Mouse (Mus musculus) brain, adult 2 months (tissue): ENCODE measurements around the gene Pitpna.

ENCODE experiments used
- DNase-seq: peaks from one replicate; pipeline ENCODE4 v3.0.0; 2011; ENCODE audit warnings: low read depth, low spot score

The Pitpna gene

GRCm38 (mm10) chr11:75563851-75564548 lies 23.9 kb upstream of the Pitpna start:
- DNase-seq, result peak; percentile 69

- peak; percentile 93 for DNase-seq
Observed at GRCm38 (mm10) chr11:75565849-75566248, 22.0 kb upstream of the Pitpna start.

- DNase-seq, result peak; percentile 51
Observed at GRCm38 (mm10) chr11:75566276-75567196, 21.4 kb upstream of the Pitpna start.

GRCm38 (mm10) chr11:75567346-75568114 lies 20.4 kb upstream of the Pitpna start:
- DNase-seq, result peak; percentile 89

GRCm38 (mm10) chr11:75568115-75568511 lies 19.8 kb upstream of the Pitpna start:
- no peak for DNase-seq

- DNase-seq, result no peak
Observed at GRCm38 (mm10) chr11:75568962-75569361, 18.9 kb upstream of the Pitpna start.

- DNase-seq, result peak; percentile 92
Observed at GRCm38 (mm10) chr11:75570375-75571125, 17.3 kb upstream of the Pitpna start.

GRCm38 (mm10) chr11:75571126-75571990 lies 16.5 kb upstream of the Pitpna start:
- DNase-seq, result peak; percentile 84

- peak; percentile 68 for DNase-seq
Observed at GRCm38 (mm10) chr11:75572301-75572791, 15.6 kb upstream of the Pitpna start.

GRCm38 (mm10) chr11:75572854-75573650 lies 14.8 kb upstream of the Pitpna start:
- DNase-seq, result peak; percentile 98

- DNase-seq, result no peak
Observed at GRCm38 (mm10) chr11:75574378-75575123, 13.3 kb upstream of the Pitpna start.

- no peak for DNase-seq
Observed at GRCm38 (mm10) chr11:75575560-75576123, 12.3 kb upstream of the Pitpna start.

- DNase-seq, result no peak
Observed at GRCm38 (mm10) chr11:75578609-75579008, 9.3 kb upstream of the Pitpna start.

GRCm38 (mm10) chr11:75581495-75582149 lies 6.3 kb upstream of the Pitpna start:
- no peak for DNase-seq

- no peak for DNase-seq
Observed at GRCm38 (mm10) chr11:75583521-75583920, 4.4 kb upstream of the Pitpna start.

- DNase-seq, result no peak
Observed at GRCm38 (mm10) chr11:75585061-75585460, 2.8 kb upstream of the Pitpna start.

- no peak for DNase-seq
Observed at GRCm38 (mm10) chr11:75585978-75586377, 1.9 kb upstream of the Pitpna start.

- DNase-seq, result no peak
Observed at GRCm38 (mm10) chr11:75586963-75587362, 934 bp upstream of the Pitpna start.
